Mouse (Mus musculus): ENCODE measurements around the gene Htr3b.
"Not testable (repeated sequence)": the region's sequence is repeated elsewhere in the genome, so short reads cannot be mapped to it uniquely, and the experiment has no call there.

The Htr3b gene

GRCm38 (mm10) chr9:48964587-48965040 is at the start of gene Htr3b:
Gene Htr3b, minus strand, starts transcription at chr9:48964990.
- DNase-seq: peak; percentile 18

GRCm38 (mm10) chr9:48999256-48999655 is 34.5 kb upstream of the Htr3b start:
- no peak for DNase-seq

- no peak for DNase-seq
Observed at GRCm38 (mm10) chr9:48995735-48996134, 30.9 kb upstream of the Htr3b start.

GRCm38 (mm10) chr9:48994779-48995178 is 30.0 kb upstream of the Htr3b start:
- DNase-seq: no peak

- DNase-seq: no peak
Observed at GRCm38 (mm10) chr9:48991671-48992070, 26.9 kb upstream of the Htr3b start.

GRCm38 (mm10) chr9:48987201-48988101 is 22.7 kb upstream of the Htr3b start:
- peak; percentile 20 for DNase-seq

GRCm38 (mm10) chr9:48986616-48987141 is 21.9 kb upstream of the Htr3b start:
- DNase-seq: no peak

GRCm38 (mm10) chr9:48985708-48986088 is 20.9 kb upstream of the Htr3b start:
- no peak for DNase-seq

GRCm38 (mm10) chr9:48984845-48985707 is 20.3 kb upstream of the Htr3b start, which contains the start of gene Usp28:
Gene Usp28, plus strand, starts transcription at chr9:48985375.
- DNase-seq: peak; percentile 100

GRCm38 (mm10) chr9:48984320-48984844 is 19.6 kb upstream of the Htr3b start:
- DNase-seq: no peak

- not testable (repeated sequence) for DNase-seq
Observed at GRCm38 (mm10) chr9:48983801-48984200, 19.0 kb upstream of the Htr3b start.

- no peak for DNase-seq
Observed at GRCm38 (mm10) chr9:48981827-48982226, 17.0 kb upstream of the Htr3b start.

- DNase-seq: no peak
Observed at GRCm38 (mm10) chr9:48980781-48981180, 16.0 kb upstream of the Htr3b start.

- no peak for DNase-seq
Observed at GRCm38 (mm10) chr9:48980371-48980770, 15.6 kb upstream of the Htr3b start.

GRCm38 (mm10) chr9:48976661-48977355 is 12.0 kb upstream of the Htr3b start:
- no peak for DNase-seq

GRCm38 (mm10) chr9:48972494-48972893 is 7.7 kb upstream of the Htr3b start:
- peak; percentile 46 for DNase-seq

- DNase-seq: no peak
Observed at GRCm38 (mm10) chr9:48962131-48962530, 2.7 kb downstream of the Htr3b start.

GRCm38 (mm10) chr9:48961314-48961713 is 3.5 kb downstream of the Htr3b start:
- no peak for DNase-seq

- no peak for DNase-seq
Observed at GRCm38 (mm10) chr9:48947565-48947964, 17.2 kb downstream of the Htr3b start.

- no peak for DNase-seq
Observed at GRCm38 (mm10) chr9:48942349-48942748, 22.4 kb downstream of the Htr3b start.

GRCm38 (mm10) chr9:48929436-48929835 is 35.4 kb downstream of the Htr3b start:
- no peak for DNase-seq

GRCm38 (mm10) chr9:48928781-48929180 is 36.0 kb downstream of the Htr3b start:
- DNase-seq: no peak

All from thymus, postnatal 14 days (tissue).